Mouse (Mus musculus) embryo, embryonic 10 days (tissue): ENCODE data around the gene 9130409I23Rik.
"Not testable (repeated sequence)": the region's sequence is repeated elsewhere in the genome, so short reads cannot be mapped to it uniquely, and the experiment has no call there.

ENCODE experiments used
- DNase-seq: peaks from one replicate; pipeline ENCODE4 v3.0.0-alpha.2; 2015; ENCODE audit warnings: low spot score

9130409I23Rik gene

GRCm38 (mm10) chr1:181035015-181035778 is 15.8 kb upstream of the 9130409I23Rik start:
- not testable (repeated sequence) for DNase-seq

GRCm38 (mm10) chr1:181037623-181038022 is 13.4 kb upstream of the 9130409I23Rik start:
- no peak for DNase-seq

GRCm38 (mm10) chr1:181039652-181040051 is 11.4 kb upstream of the 9130409I23Rik start:
- DNase-seq: peak; percentile 56

- no peak for DNase-seq
These were observed 3.5 kb upstream of the 9130409I23Rik start for GRCm38 (mm10) chr1:181047520-181047919.

GRCm38 (mm10) chr1:181049328-181049842 is 1.7 kb upstream of the 9130409I23Rik start:
- DNase-seq: no peak

GRCm38 (mm10) chr1:181052898-181053297 is 1.9 kb downstream of the 9130409I23Rik start:
- DNase-seq: no peak

GRCm38 (mm10) chr1:181061784-181062485 is 10.9 kb downstream of the 9130409I23Rik start:
- DNase-seq: no peak

- DNase-seq: no peak
These were observed 13.0 kb downstream of the 9130409I23Rik start for GRCm38 (mm10) chr1:181063991-181064390.

GRCm38 (mm10) chr1:181064648-181065047 is 13.6 kb downstream of the 9130409I23Rik start:
- DNase-seq: no peak

GRCm38 (mm10) chr1:181068344-181068743 is 17.3 kb downstream of the 9130409I23Rik start:
- no peak for DNase-seq

- DNase-seq: no peak
These were observed 18.6 kb downstream of the 9130409I23Rik start for GRCm38 (mm10) chr1:181069671-181070070.

- DNase-seq: no peak
These were observed 22.0 kb downstream of the 9130409I23Rik start for GRCm38 (mm10) chr1:181073075-181073474.

GRCm38 (mm10) chr1:181084021-181084420 is 33.0 kb downstream of the 9130409I23Rik start:
- peak; percentile 49 for DNase-seq

GRCm38 (mm10) chr1:181090048-181090447 is 39.0 kb downstream of the 9130409I23Rik start:
- no peak for DNase-seq
